Mouse (Mus musculus) G1E (cell line): ENCODE results near the gene Dpm2. TPM values are rescaled to one million over a fixed set of nuclear protein-coding genes. Genes with fewer than 3 reads are reported as not detected.

Source experiments
- ATAC-seq: 2 replicates; pipeline ENCODE4 v1.8.0; 2016; ENCODE audit warnings: mild to moderate bottlenecking; ENCODE audit not compliant: insufficient number of reproducible peaks, poor library complexity, low FRiP score, severe bottlenecking; ENCODE audit errors: extremely low read depth
- DNase-seq: peaks from one replicate; pipeline ENCODE4 v3.0.0; 2012; ENCODE audit warnings: low spot score
- H3K27me3 ChIP-seq: 2 replicates; pipeline ENCODE4 v1.6.1; 2012; ENCODE audit warnings: mild to moderate bottlenecking, low read length, inconsistent platforms; ENCODE audit not compliant: insufficient read depth
- H3K36me3 ChIP-seq: replicated peaks from 2 replicates; pipeline ENCODE3; 2012; ENCODE audit warnings: mild to moderate bottlenecking, inconsistent platforms
- H3K4me1 ChIP-seq: 2 replicates; pipeline ENCODE4 v1.6.1; 2012; ENCODE audit warnings: low read depth, low read length, inconsistent platforms, mixed read lengths; ENCODE audit not compliant: insufficient read depth
- H3K4me3 ChIP-seq: 2 replicates; pipeline ENCODE4 v1.5.1; 2012; ENCODE audit warnings: low read depth, mild to moderate bottlenecking, inconsistent platforms, low read length, moderate library complexity, mixed read lengths
- H3K9me3 ChIP-seq: replicated peaks from 2 replicates; pipeline ENCODE4 v1.6.1; 2012; ENCODE audit warnings: inconsistent platforms
- CTCF ChIP-seq: IDR thresholded peaks from 2 replicates; pipeline ENCODE4 v1.5.1; 2012; ENCODE audit warnings: low read depth, low read length, inconsistent platforms, mixed read lengths
- GATA1 ChIP-seq: IDR thresholded peaks from 2 replicates; pipeline ENCODE4 v1.6.1; 2012; ENCODE audit warnings: borderline replicate concordance, low read length, inconsistent platforms, mixed read lengths
- GATA2 ChIP-seq: IDR thresholded peaks from 2 replicates; pipeline ENCODE4 v1.6.1; 2012; ENCODE audit warnings: low read depth, low read length, inconsistent platforms, borderline replicate concordance
- POLR2AphosphoS5 ChIP-seq: IDR thresholded peaks from 2 replicates; pipeline ENCODE4 v1.6.1; 2012; ENCODE audit warnings: low read depth, low read length, inconsistent platforms; ENCODE audit not compliant: insufficient replicate concordance
- TAL1 ChIP-seq: conservative IDR thresholded peaks from 2 replicates; pipeline ENCODE4 v1.6.1; 2012; ENCODE audit warnings: low read depth, low read length, inconsistent platforms, mixed read lengths
- polyA plus RNA-seq: library from polyadenylated mRNA; stranded (reverse); fragments of >175 nt; gene quantifications from 2 replicates; pipeline ENCODE4 v1.2.3, GENCODE M21; 2012
- total RNA-seq, 2 experiments: library from RNA; stranded (forward) in 1 of 2; stranded (reverse) in 1 of 2; fragments of 200-1000 nt in 1 of 2; fragments of >200 nt in 1 of 2; fragmentation: Nextera tagmentation in 1 of 2; gene quantifications; 2 replicates each; pipeline ENCODE4 v1.2.3; 2014 to 2017

The Dpm2 gene
- total RNA-seq (2014; fragmentation: Nextera tagmentation) (74.6 and 85.4 TPM in 2 replicates), total RNA-seq (2017) (59.3 and 64.4 TPM in 2 replicates), polyA plus RNA-seq (8.2 and 9.4 TPM in 2 replicates)

GRCm38 (mm10) chr2:32570698-32571494 lies at the start of gene Dpm2:
Gene Dpm2, plus strand, starts transcription at chr2:32570858.
- peaks cover 5% of the 10 kb centered on the region; the same call in 1 of the 2 replicates for H3K27me3 ChIP-seq
- H3K9me3 ChIP-seq = no peaks in the 10 kb centered on the region
- peaks cover 72% of the 10 kb centered on the region for H3K36me3 ChIP-seq
- peaks cover 44% of the 10 kb centered on the region for H3K4me1 ChIP-seq
- peak within 1 kb of the TSS; percentile 77 for H3K4me3 ChIP-seq
- no peak for TF ChIP-seq CTCF
- TF ChIP-seq GATA2 = no peak
- no peak for TF ChIP-seq POLR2AphosphoS5
- no peak for TF ChIP-seq GATA1
- TF ChIP-seq TAL1 = no peak
- DNase-seq = peak; percentile 96
- peak; percentile 81 for ATAC-seq

- Histone ChIP-seq H3K27me3 (peaks cover 24% of the 10 kb centered on the region), H3K4me3 (no peak overlapping the region), H3K9me3 (no peaks in the 10 kb centered on the region), H3K4me1 (peaks cover 21% of the 10 kb centered on the region), H3K36me3 (no peaks in the 10 kb centered on the region)
- no peak for TF ChIP-seq GATA2
- no peak for TF ChIP-seq GATA1
- no peak for DNase-seq
- no peak for ATAC-seq
Observed at GRCm38 (mm10) chr2:32524536-32525031, 46.1 kb upstream of the Dpm2 start.

- peaks cover 24% of the 10 kb centered on the region for H3K27me3 ChIP-seq
- TF ChIP-seq TAL1 = no peak
- TF ChIP-seq GATA1 = no peak
- no peak for TF ChIP-seq POLR2AphosphoS5
- no peak for TF ChIP-seq GATA2
- TF ChIP-seq CTCF = no peak
- ATAC-seq = no peak
Observed at GRCm38 (mm10) chr2:32525816-32526215, 44.8 kb upstream of the Dpm2 start.

GRCm38 (mm10) chr2:32527468-32527966 lies 43.1 kb upstream of the Dpm2 start:
- Histone ChIP-seq H3K27me3 (peaks cover 27% of the 10 kb centered on the region), H3K4me1 (peaks cover 26% of the 10 kb centered on the region), H3K9me3 (no peaks in the 10 kb centered on the region), H3K4me3 (no peak overlapping the region), H3K36me3 (no peaks in the 10 kb centered on the region)
- DNase-seq (no peak), ATAC-seq (no peak)
- TF ChIP-seq POLR2AphosphoS5 (no peak), GATA2 (no peak), TAL1 (no peak), CTCF (no peak), GATA1 (no peak)

More at GRCm38 (mm10) chr2:32525816-32526215, 44.8 kb upstream of the Dpm2 start:
- H3K9me3 ChIP-seq = no peaks in the 10 kb centered on the region
- no peak for DNase-seq
- H3K36me3 ChIP-seq = no peaks in the 10 kb centered on the region
- H3K4me1 ChIP-seq = peaks cover 25% of the 10 kb centered on the region
- no peak overlapping the region for H3K4me3 ChIP-seq

GRCm38 (mm10) chr2:32528326-32528725 lies 42.3 kb upstream of the Dpm2 start:
- no peak overlapping the region for H3K4me3 ChIP-seq
- no peaks in the 10 kb centered on the region for H3K9me3 ChIP-seq
- H3K4me1 ChIP-seq = peaks cover 23% of the 10 kb centered on the region
- no peak for ATAC-seq
- H3K36me3 ChIP-seq = no peaks in the 10 kb centered on the region
- TF ChIP-seq GATA1 (no peak), GATA2 (no peak), CTCF (no peak), POLR2AphosphoS5 (no peak), TAL1 (no peak)
- DNase-seq = no peak
- peaks cover 27% of the 10 kb centered on the region for H3K27me3 ChIP-seq

GRCm38 (mm10) chr2:32530479-32530878 lies 40.2 kb upstream of the Dpm2 start:
- Histone ChIP-seq H3K36me3 (no peaks in the 10 kb centered on the region), H3K9me3 (no peaks in the 10 kb centered on the region), H3K27me3 (peaks cover 18% of the 10 kb centered on the region), H3K4me3 (no peak overlapping the region), H3K4me1 (peaks cover 33% of the 10 kb centered on the region)
- no peak for ATAC-seq
- DNase-seq = no peak
- TF ChIP-seq GATA1 (no peak), GATA2 (no peak), CTCF (no peak), POLR2AphosphoS5 (no peak), TAL1 (no peak)
